In the genomic region with DNA sequence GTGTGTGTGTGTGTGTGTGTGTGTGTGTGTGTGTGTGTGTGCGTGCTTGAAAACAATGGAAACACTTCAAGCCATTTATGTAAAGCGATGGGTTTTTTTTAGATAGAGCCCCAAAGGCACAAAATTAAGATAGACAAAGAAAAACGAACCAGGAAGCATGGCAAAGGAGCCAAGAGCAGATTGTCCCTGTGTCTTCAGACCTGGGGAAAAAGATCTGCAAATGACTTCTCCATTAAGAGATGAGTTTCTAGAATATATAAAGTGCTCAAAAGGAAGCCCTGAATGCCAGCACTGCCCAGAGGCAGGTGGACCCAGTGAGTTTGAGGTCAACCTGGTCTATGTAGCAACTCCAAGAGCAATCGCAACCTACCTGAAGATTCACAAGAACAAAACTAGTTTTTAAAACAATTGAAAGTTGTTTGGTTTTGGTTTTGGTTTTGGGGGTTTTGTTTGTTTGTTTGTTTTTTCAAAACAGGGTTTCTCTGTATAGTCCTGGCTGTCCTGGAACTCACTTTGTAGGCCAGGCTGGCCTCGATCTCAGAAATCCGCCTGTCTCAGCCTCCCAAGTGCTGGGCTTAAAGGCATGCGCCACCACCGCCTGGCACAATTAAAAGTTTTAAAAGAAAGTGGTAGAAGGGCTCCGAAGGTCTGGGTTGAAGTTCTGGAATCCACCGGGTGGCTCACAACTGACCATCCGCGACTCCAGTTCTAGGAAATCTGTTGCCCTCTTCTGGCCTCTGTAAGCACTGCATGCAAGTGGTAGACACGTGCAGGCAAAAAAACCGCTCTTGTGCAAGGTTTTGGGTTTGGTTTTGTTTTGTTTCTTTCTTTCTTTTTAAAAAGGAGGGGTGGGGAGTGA, we compare ENCODE assay signal across 8 mouse cellular contexts. TPM values are rescaled to one million over a fixed set of nuclear protein-coding genes. Genes with fewer than 3 reads are reported as not detected.
A peak's percentile ranks its signal among the peaks of the same experiment; 100 is the strongest.
DNase-seq lines count a peak whose midpoint lies in the region; TF ChIP-seq lines count a peak whose summit lies in the region.

No protein-coding gene starts in this region.

- no peak for TF ChIP-seq POLR2A in heart, adult 2 months (IDR thresholded peaks at IDR 0.05; ENCODE audit: insufficient read depth, low read depth, low read length)

- H3K79me2 ChIP-seq in heart, adult 2 months (replicated peaks; ENCODE audit: control insufficient read depth, insufficient read depth, low read length) = no peaks in the 10 kb centered on the region

- H3K9me3 ChIP-seq in heart, embryonic 10.5 days = no peaks in the 10 kb centered on the region

- no peak for DNase-seq in heart, adult 2 months
- DNase-seq in heart, embryonic 10.5 days (ENCODE audit: low spot score) = no peak
- peak; percentile 28 to 67 for DNase-seq in spleen, postnatal 4 days (ENCODE audit: low spot score in 2 of 2)
- DNase-seq in spleen, adult 12 weeks (ENCODE audit: low spot score) = no peak
- DNase-seq in cerebellum, adult 9-10 months = peak; percentile 34
- peak; percentile 63 to 77 for DNase-seq in kidney, postnatal 25 days
- peak; percentile 77 for DNase-seq in retina, embryonic 14.5 days (ENCODE audit: low spot score)
- no peak for DNase-seq in ovary, postnatal 14 days (ENCODE audit: low spot score)

- intact Hi-C loops in heart, adult 2 months (cut with DNase I) = no loop called here

- 63% methylated on average over 14 of the region's 14 CpGs for WGBS in heart, adult 2 months
- 58% methylated on average over 14 of the region's 14 CpGs for WGBS in heart, embryonic 10.5 days

- H3K9ac ChIP-seq in heart, adult 2 months (ENCODE audit: low read depth, low read length) = no peak overlapping the region

- no peak for TF ChIP-seq EP300 in heart, adult 2 months (IDR thresholded peaks at IDR 0.05; ENCODE audit: insufficient read depth, low read depth, low read length)

- TF ChIP-seq CTCF in heart, adult 2 months (IDR thresholded peaks at IDR 0.05) = peak; percentile 74

- H3K4me3 ChIP-seq in heart, adult 2 months = no peak overlapping the region
- H3K4me3 ChIP-seq in heart, embryonic 10.5 days = no peak overlapping the region

- H3K27ac ChIP-seq in heart, adult 2 months = no peak overlapping the region
- no peak overlapping the region for H3K27ac ChIP-seq in heart, embryonic 10.5 days

- H3K36me3 ChIP-seq in heart, adult 2 months (ENCODE audit: control insufficient read depth, insufficient read depth, low read length) = no peaks in the 10 kb centered on the region
- H3K36me3 ChIP-seq in heart, embryonic 10.5 days = no peaks in the 10 kb centered on the region

- H3K4me1 ChIP-seq in heart, adult 2 months (ENCODE audit: control insufficient read depth, insufficient read depth, low read length) = no peaks in the 10 kb centered on the region
- H3K4me1 ChIP-seq in heart, embryonic 10.5 days = no peaks in the 10 kb centered on the region

- no peaks in the 10 kb centered on the region for H3K27me3 ChIP-seq in heart, adult 2 months (ENCODE audit: control insufficient read depth, insufficient read depth, low read length)
- 0 out of 2 replicates have a peak, but pooled peaks cover 5% of the 10 kb centered on the region for H3K27me3 ChIP-seq in heart, embryonic 10.5 days (ENCODE audit: insufficient read depth, poor library complexity, severe bottlenecking)

RNA-seq across cellular contexts. Expression of a gene that starts 28.3 kb away (rescaled TPM):
- 10 to 100 TPM; 50.1 to 51.8 TPM for total RNA-seq in heart, adult 2 months (2021)
- 24.5 and 36.2 TPM in 2 replicates for polyA plus RNA-seq in heart, adult 2 months (2012; rRNA removed)
- polyA plus RNA-seq in heart, embryonic 10.5 days (2016; fragmentation: Nextera tagmentation; extraction: Ambion mirVana) = 56.4 and 59.3 TPM in 2 replicates

RNA-seq across cellular contexts. Expression of a gene that starts 52.9 kb away (rescaled TPM):
- 1 to 10 TPM; 2.8 to 4.0 TPM for total RNA-seq in heart, adult 2 months (2021)
- 3.5 and 6.6 TPM in 2 replicates for polyA plus RNA-seq in heart, adult 2 months (2012; rRNA removed)
- 5.1 and 28.3 TPM in 2 replicates for polyA plus RNA-seq in heart, embryonic 10.5 days (2016; fragmentation: Nextera tagmentation; extraction: Ambion mirVana)

Comparison
In these comparisons a context has a peak if more than half of its experiments do, and no peak if none do; other contexts are left out.
1. DNase-seq: peak in spleen, postnatal 4 days (2 of 2), cerebellum, adult 9-10 months (single experiment), kidney, postnatal 25 days (2 of 2) and retina, embryonic 14.5 days (single experiment); none in heart, adult 2 months (0 of 2), heart, embryonic 10.5 days (single experiment), spleen, adult 12 weeks (single experiment) and ovary, postnatal 14 days (single experiment).